Mouse (Mus musculus) activated CD4-positive, CD25-positive, alpha-beta regulatory T cell (primary cell): ENCODE measurements around the gene Olfr889. TPM values are rescaled to one million over a fixed set of nuclear protein-coding genes. Genes with fewer than 3 reads are reported as not detected.

Source experiments
- polyA plus RNA-seq, 2 experiments: library from polyadenylated mRNA; unstranded; fragments of 100-300 nt; shearing (Covaris generic); gene quantifications; one replicate each; pipeline ENCODE4 v1.2.1; 2017

Olfr889 gene
- polyA plus RNA-seq = under 1 TPM; 0.02 to 0.05 TPM

GRCm38 (mm10) chr9:38114898-38115297 is at the start of gene Olfr889:
Gene Olfr889 (plus strand): TSS chr9:38115198.

GRCm38 (mm10) chr9:38083772-38084171 is 31.2 kb upstream of the Olfr889 start, which contains the start of gene Olfr887:
Gene Olfr887 (plus strand): TSS chr9:38084072.

GRCm38 (mm10) chr9:38107828-38108227 is 7.2 kb upstream of the Olfr889 start, which contains the start of gene Olfr888:
Gene Olfr888 (plus strand): TSS chr9:38108128.

GRCm38 (mm10) chr9:38142217-38142616 is 27.2 kb downstream of the Olfr889 start, which contains the start of gene Olfr890:
Gene Olfr890 (plus strand): TSS chr9:38142517.

Other genes starting within 250 kb of the Olfr889 start
- not detected for gene Olfr145, start 218.5 kb upstream of the Olfr889 start, polyA plus RNA-seq
- gene Olfr878, start 197.4 kb upstream of the Olfr889 start, polyA plus RNA-seq = under 1 TPM in 1 of 2 experiments, not detected in 1; 0.12 TPM
- under 1 TPM in 1 of 2 experiments, not detected in 1; 0.26 TPM for gene Olfr881, start 123.4 kb upstream of the Olfr889 start, polyA plus RNA-seq
- not detected for gene Olfr883, start 89.4 kb upstream of the Olfr889 start, polyA plus RNA-seq
- gene Olfr884, start 68.6 kb upstream of the Olfr889 start, polyA plus RNA-seq = not detected
- not detected for gene Olfr885, start 53.9 kb upstream of the Olfr889 start, polyA plus RNA-seq
- gene Olfr887, start 31.1 kb upstream of the Olfr889 start, polyA plus RNA-seq = under 1 TPM in 1 of 2 experiments, not detected in 1; 0.34 TPM
- not detected for gene Olfr888, start 7.1 kb upstream of the Olfr889 start, polyA plus RNA-seq
- gene Olfr890, start 27.3 kb downstream of the Olfr889 start, polyA plus RNA-seq = under 1 TPM in 1 of 2 experiments, not detected in 1; 0.25 TPM
- not detected for gene Olfr891, start 65.6 kb downstream of the Olfr889 start, polyA plus RNA-seq
- gene Olfr893, start 93.2 kb downstream of the Olfr889 start, polyA plus RNA-seq = not detected
- not detected for gene Olfr894, start 102.9 kb downstream of the Olfr889 start, polyA plus RNA-seq
- gene Olfr143, start 137.6 kb downstream of the Olfr889 start, polyA plus RNA-seq = under 1 TPM in 1 of 2 experiments, not detected in 1; 0.11 TPM
- gene Olfr895, start 152.7 kb downstream of the Olfr889 start, polyA plus RNA-seq = under 1 TPM in 1 of 2 experiments, not detected in 1; 0.18 TPM
- not detected for gene Olfr896-ps1, start 175.9 kb downstream of the Olfr889 start, polyA plus RNA-seq
- not detected for gene Olfr25, start 213.9 kb downstream of the Olfr889 start, polyA plus RNA-seq
- gene Olfr898, start 233.2 kb downstream of the Olfr889 start, polyA plus RNA-seq = under 1 TPM; 0.13 to 0.28 TPM